Mouse (Mus musculus): ENCODE data around the gene Fam45a. TPM values are rescaled to one million over a fixed set of nuclear protein-coding genes. Genes with fewer than 3 reads are reported as not detected.
"Not testable (repeated sequence)": the region's sequence is repeated elsewhere in the genome, so short reads cannot be mapped to it uniquely, and the experiment has no call there.

Gene Fam45a
- polyA plus RNA-seq, 1 experiment from 2014 or later, result 32.4 TPM

DNA sequence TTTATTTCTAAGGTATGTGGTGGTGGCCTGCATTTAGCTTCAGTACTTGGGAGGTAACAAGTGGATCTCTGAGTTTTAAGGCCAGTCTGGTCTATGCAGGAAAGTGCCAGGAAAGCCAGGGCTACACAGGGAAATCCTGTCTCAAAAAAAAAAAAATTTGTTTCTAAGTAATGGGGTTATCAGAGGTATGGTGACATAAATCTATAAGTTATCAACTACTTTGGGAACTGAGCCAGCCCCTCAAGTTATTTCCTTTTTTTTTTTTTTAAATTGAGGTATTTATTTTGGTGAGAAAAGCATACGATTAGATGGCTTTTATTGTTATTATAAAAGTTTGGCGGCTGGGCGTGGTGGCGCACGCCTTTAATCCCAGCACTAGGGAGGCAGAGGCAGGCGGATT, 1.7 kb downstream of the Fam45a start:
- Histone ChIP-seq H3K27ac (ENCODE audit: low read depth, low read length) (no peak overlapping the region), H3K27me3 (ENCODE audit: control insufficient read depth, insufficient read depth, low read length) (no peaks in the 10 kb centered on the region), H3K9ac (ENCODE audit: low read depth, low read length) (no peak overlapping the region), H3K9me3 (ENCODE audit: control insufficient read depth, low read length) (no peaks in the 10 kb centered on the region), H3K4me2 (replicated peaks; ENCODE audit: low read depth, low read length) (no peak overlapping the region), H3K4me3 (ENCODE audit: low read length) (no peak overlapping the region), H3K36me3 (ENCODE audit: control insufficient read depth, insufficient read depth, low read length) (peaks cover 25% of the 10 kb centered on the region), H3K4me1 (ENCODE audit: control insufficient read depth, insufficient read depth, low read length) (peaks cover 10% of the 10 kb centered on the region)
- 93% methylated on average over 6 of the region's 6 CpGs for WGBS
- no peak for ATAC-seq (ENCODE audit: low FRiP score, low TSS enrichment)

DNA sequence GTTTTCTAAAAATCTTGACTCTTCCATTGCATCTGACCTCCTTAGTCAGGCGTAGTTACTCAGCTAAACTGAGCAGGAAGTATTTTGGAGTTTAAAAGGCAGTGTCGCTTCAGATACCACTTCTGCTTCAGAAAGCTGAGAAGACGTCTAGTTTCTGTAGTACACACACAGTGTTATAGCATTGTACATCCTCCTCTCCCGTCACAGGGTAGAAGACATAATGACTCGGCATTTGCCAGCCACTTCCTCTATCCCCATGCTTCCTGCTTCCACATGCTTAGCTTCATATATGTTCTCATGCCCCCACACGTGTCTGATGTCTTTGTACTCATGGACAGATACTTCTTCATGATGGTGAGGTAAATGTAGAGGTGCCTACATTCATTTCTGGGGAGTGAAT, 7.3 kb downstream of the Fam45a start:
- no peak for ATAC-seq (ENCODE audit: low FRiP score, low TSS enrichment)
- 89% methylated on average over 6 of the region's 6 CpGs for WGBS
- Histone ChIP-seq H3K4me1 (ENCODE audit: control insufficient read depth, insufficient read depth, low read length) (no peaks in the 10 kb centered on the region), H3K9ac (ENCODE audit: low read depth, low read length) (no peak overlapping the region), H3K36me3 (ENCODE audit: control insufficient read depth, insufficient read depth, low read length) (peaks cover 59% of the 10 kb centered on the region), H3K4me2 (replicated peaks; ENCODE audit: low read depth, low read length) (no peak overlapping the region), H3K9me3 (ENCODE audit: control insufficient read depth, low read length) (no peaks in the 10 kb centered on the region), H3K27ac (ENCODE audit: low read depth, low read length) (no peak overlapping the region), H3K4me3 (ENCODE audit: low read length) (no peak overlapping the region), H3K27me3 (ENCODE audit: control insufficient read depth, insufficient read depth, low read length) (no peaks in the 10 kb centered on the region)

DNA sequence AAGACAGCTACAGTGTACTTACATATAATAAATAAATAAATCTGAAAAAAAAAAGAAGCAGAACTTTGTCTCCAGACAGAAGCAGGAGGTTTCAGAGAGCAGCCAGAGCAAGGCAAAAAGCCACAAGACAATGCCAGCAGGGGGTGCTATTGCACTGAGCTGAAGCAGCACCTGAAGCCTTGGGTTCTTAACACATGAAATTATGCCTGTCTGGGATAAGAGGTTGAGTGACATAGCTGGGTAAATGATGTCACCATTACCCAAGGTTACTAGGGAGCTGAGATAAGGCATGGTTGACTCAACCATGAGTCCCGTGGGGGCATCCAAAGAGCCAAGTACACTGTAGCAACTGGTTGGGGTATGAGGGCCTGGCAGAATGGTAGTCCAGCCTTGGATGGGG, 26.4 kb downstream of the Fam45a start:
- Histone ChIP-seq H3K36me3 (ENCODE audit: control insufficient read depth, insufficient read depth, low read length) (peaks cover 47% of the 10 kb centered on the region), H3K4me1 (ENCODE audit: control insufficient read depth, insufficient read depth, low read length) (no peaks in the 10 kb centered on the region), H3K9ac (ENCODE audit: low read depth, low read length) (no peak overlapping the region), H3K4me2 (replicated peaks; ENCODE audit: low read depth, low read length) (no peak overlapping the region), H3K27ac (ENCODE audit: low read depth, low read length) (no peak overlapping the region), H3K9me3 (ENCODE audit: control insufficient read depth, low read length) (no peaks in the 10 kb centered on the region), H3K27me3 (ENCODE audit: control insufficient read depth, insufficient read depth, low read length) (no peaks in the 10 kb centered on the region), H3K4me3 (ENCODE audit: low read length) (no peak overlapping the region)
- 91% methylated on average over 1 of the region's 1 CpGs for WGBS
- 0 out of 2 replicates have a peak, but pooled peaks have one; percentile 32 for ATAC-seq (ENCODE audit: low FRiP score, low TSS enrichment)

DNA sequence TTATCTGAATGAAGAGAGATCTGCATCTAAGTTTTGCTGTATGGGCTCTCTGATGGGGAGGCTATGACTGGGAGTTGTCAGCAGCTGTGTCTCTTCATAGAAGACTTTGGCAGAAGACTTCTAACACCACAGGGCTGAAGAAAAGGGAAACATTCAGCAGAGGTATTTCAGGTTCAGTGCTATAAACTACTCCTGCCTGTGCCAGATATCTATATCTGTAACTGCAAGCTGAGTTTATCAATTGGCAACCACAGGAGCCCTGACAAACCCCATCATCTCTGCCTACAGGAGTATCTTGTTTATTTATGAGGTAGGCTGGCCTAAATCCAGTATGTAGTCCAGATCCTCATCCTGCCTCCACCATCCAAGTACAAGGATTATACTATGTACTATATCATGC, 31.9 kb downstream of the Fam45a start:
- H3K4me1 ChIP-seq (ENCODE audit: control insufficient read depth, insufficient read depth, low read length), result no peaks in the 10 kb centered on the region
- ATAC-seq (ENCODE audit: low FRiP score, low TSS enrichment), result no peak
- no peak overlapping the region for H3K27ac ChIP-seq (ENCODE audit: low read depth, low read length)
- no peak overlapping the region for H3K9ac ChIP-seq (ENCODE audit: low read depth, low read length)
- no peaks in the 10 kb centered on the region for H3K9me3 ChIP-seq (ENCODE audit: control insufficient read depth, low read length)
- no peak overlapping the region for H3K4me2 ChIP-seq (replicated peaks; ENCODE audit: low read depth, low read length)
- no peaks in the 10 kb centered on the region for H3K27me3 ChIP-seq (ENCODE audit: control insufficient read depth, insufficient read depth, low read length)
- H3K4me3 ChIP-seq (ENCODE audit: low read length), result no peak overlapping the region
- H3K36me3 ChIP-seq (ENCODE audit: control insufficient read depth, insufficient read depth, low read length), result peaks cover 9% of the 10 kb centered on the region; the same call in 1 of the 2 replicates

DNA sequence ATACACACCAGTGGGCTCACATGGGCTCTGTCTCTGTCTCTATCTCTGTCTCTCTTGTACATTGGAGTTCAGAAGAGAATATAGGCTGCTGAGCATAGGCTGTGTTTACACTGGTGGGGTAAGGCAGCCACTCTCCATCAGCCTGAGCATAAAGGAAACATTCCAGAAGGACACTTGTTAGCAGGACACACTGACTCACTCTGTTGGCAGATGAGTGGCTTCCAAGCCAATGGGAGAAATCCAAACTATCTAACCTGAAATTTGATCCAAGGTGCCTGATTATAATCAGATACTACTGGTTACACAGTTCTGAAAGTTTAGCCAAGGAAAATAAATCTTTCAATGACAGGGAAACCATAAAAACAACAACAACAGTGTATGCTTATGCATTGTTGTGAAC, 34.3 kb downstream of the Fam45a start:
- H3K4me3 ChIP-seq (ENCODE audit: low read length), result no peak overlapping the region
- H3K4me2 ChIP-seq (replicated peaks; ENCODE audit: low read depth, low read length), result no peak overlapping the region
- no peak overlapping the region for H3K9ac ChIP-seq (ENCODE audit: low read depth, low read length)
- ATAC-seq (ENCODE audit: low FRiP score, low TSS enrichment), result no peak
- H3K4me1 ChIP-seq (ENCODE audit: control insufficient read depth, insufficient read depth, low read length), result no peaks in the 10 kb centered on the region
- H3K27me3 ChIP-seq (ENCODE audit: control insufficient read depth, insufficient read depth, low read length), result no peaks in the 10 kb centered on the region
- H3K27ac ChIP-seq (ENCODE audit: low read depth, low read length), result no peak overlapping the region
- H3K36me3 ChIP-seq (ENCODE audit: control insufficient read depth, insufficient read depth, low read length), result peaks cover 6% of the 10 kb centered on the region; the same call in 1 of the 2 replicates
- H3K9me3 ChIP-seq (ENCODE audit: control insufficient read depth, low read length), result no peaks in the 10 kb centered on the region

DNA sequence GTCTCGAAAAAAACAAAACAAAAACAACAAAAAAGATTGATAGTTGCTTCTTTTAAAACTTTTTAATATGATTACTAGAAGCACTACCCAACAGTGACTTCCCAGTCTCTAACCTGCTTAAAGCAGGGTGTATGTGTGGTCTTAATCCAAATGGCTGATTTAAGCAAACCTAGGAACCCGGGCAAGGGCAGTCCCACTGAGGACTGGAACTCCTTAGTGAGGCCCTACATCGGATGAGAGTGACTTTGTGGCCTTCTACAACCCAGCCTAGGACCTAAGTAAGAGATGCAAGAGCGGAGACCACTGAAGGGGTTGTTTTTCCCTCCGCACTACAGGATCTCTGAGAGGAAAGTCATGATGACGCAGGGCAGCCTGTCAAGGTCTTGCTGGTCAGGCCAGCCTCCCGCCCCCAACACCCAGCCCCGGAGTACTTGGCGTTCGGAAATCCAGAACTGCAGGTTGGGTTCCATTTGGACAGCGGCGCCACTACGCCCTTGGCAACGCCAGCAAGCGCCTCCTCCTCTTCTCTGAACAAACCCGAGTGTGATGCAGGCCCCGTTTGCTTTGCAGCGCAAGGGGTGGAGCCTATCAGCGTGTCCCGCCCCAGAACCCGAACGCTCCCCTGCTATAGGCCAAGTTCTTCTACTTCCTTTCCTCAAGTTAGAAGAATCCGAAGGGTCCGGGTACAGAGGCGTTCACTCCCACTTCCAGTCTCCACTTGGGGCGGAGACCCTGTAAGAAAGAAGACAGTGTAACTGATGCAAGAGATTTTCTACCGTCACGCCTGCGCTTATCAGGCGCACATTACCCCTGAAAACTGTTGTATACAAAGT, 49.7 kb downstream of the Fam45a start, which contains the start of gene Sfxn4:
Gene Sfxn4 (minus strand): TSS at position 612 of the 833 bp plus-strand sequence.
- H3K36me3 ChIP-seq (ENCODE audit: control insufficient read depth, insufficient read depth, low read length), result peaks cover 20% of the 10 kb centered on the region
- no peaks in the 10 kb centered on the region for H3K4me1 ChIP-seq (ENCODE audit: control insufficient read depth, insufficient read depth, low read length)
- no peaks in the 10 kb centered on the region for H3K9me3 ChIP-seq (ENCODE audit: control insufficient read depth, low read length)
- peak within 1 kb of the TSS; percentile 62 for H3K4me2 ChIP-seq (replicated peaks; ENCODE audit: low read depth, low read length)
- H3K27me3 ChIP-seq (ENCODE audit: control insufficient read depth, insufficient read depth, low read length), result no peaks in the 10 kb centered on the region
- peak within 1 kb of the TSS; percentile 63 for H3K9ac ChIP-seq (ENCODE audit: low read depth, low read length)
- ATAC-seq (ENCODE audit: low FRiP score, low TSS enrichment), result peak; percentile 100
- peak within 1 kb of the TSS; percentile 68 for H3K27ac ChIP-seq (ENCODE audit: low read depth, low read length)
- WGBS, result 3% methylated on average over 30 of the region's 30 CpGs
- H3K4me3 ChIP-seq (ENCODE audit: low read length), result peak within 1 kb of the TSS; percentile 64

DNA sequence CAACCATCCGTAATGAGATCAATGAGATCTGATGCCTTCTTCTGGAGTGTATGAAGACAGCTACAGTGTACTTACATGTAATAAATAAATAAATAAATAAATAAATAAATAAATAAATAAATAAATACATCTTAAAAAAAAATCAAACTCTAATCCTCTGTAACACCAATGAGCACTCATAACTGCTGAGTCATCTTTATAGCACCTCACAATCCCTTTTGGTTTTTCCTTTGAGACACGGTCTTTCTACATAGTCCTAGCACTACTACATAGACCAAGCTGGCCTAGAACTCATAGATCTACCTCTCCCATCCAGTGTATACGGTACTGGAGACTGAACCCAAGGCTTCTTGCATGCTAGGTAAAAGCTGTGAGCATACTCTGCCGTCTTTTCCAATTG, 54.8 kb downstream of the Fam45a start:
- WGBS, result 96% methylated on average over 4 of the region's 4 CpGs
- not testable (repeated sequence) for H3K27me3 ChIP-seq (ENCODE audit: control insufficient read depth, insufficient read depth, low read length); H3K4me3 ChIP-seq (ENCODE audit: low read length); H3K9me3 ChIP-seq (ENCODE audit: control insufficient read depth, low read length); H3K4me2 ChIP-seq (replicated peaks; ENCODE audit: low read depth, low read length); H3K4me1 ChIP-seq (ENCODE audit: control insufficient read depth, insufficient read depth, low read length); ATAC-seq (ENCODE audit: low FRiP score, low TSS enrichment); H3K27ac ChIP-seq (ENCODE audit: low read depth, low read length); H3K9ac ChIP-seq (ENCODE audit: low read depth, low read length)
- peaks cover 45% of the 10 kb centered on the region for H3K36me3 ChIP-seq (ENCODE audit: control insufficient read depth, insufficient read depth, low read length)

DNA sequence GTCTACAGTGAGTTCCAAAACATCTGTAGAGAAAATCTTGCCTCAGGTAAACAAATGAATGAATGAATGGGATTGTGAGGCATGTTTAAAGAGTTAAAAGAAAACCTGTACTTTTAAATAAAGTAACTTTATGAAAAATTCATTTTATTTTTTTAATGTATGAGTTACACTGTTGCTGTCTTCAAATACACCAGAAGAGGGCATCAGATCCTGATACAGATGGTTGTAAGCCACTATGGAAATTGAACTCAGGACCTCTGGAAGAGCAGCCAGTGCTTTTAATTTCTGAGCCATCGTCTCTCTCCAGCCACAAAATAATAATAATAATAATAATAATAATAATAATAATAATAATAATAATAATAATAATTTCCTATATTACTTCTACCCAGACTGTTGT, 59.1 kb downstream of the Fam45a start:
- ATAC-seq (ENCODE audit: low FRiP score, low TSS enrichment), result no peak
- no peak overlapping the region for H3K4me3 ChIP-seq (ENCODE audit: low read length)
- no peaks in the 10 kb centered on the region for H3K4me1 ChIP-seq (ENCODE audit: control insufficient read depth, insufficient read depth, low read length)
- H3K4me2 ChIP-seq (replicated peaks; ENCODE audit: low read depth, low read length), result no peak overlapping the region
- H3K9me3 ChIP-seq (ENCODE audit: control insufficient read depth, low read length), result no peaks in the 10 kb centered on the region
- no peak overlapping the region for H3K9ac ChIP-seq (ENCODE audit: low read depth, low read length)
- H3K36me3 ChIP-seq (ENCODE audit: control insufficient read depth, insufficient read depth, low read length), result peaks cover 24% of the 10 kb centered on the region; the same call in 1 of the 2 replicates
- 90% methylated on average over 1 of the region's 1 CpGs for WGBS
- H3K27ac ChIP-seq (ENCODE audit: low read depth, low read length), result no peak overlapping the region
- no peaks in the 10 kb centered on the region for H3K27me3 ChIP-seq (ENCODE audit: control insufficient read depth, insufficient read depth, low read length)

DNA sequence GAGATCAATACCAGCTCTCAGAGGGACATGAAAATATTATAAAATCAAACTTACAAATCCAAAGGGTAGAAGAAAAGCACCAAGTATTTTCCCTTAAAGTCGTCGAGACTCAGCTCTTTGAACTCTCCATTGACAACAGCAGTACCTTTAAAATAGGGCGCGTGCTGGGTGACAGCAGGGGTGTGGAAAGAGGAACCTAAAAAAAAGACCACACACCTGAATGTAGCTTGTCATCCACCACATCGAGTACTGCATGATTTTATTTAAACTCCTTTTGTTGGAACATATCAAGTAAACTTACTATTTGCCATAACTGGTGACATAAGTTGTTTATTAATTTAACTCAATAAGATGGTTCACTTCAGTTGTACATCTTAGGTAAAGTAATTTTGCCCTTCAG, 60.0 kb downstream of the Fam45a start:
- Histone ChIP-seq H3K9ac (ENCODE audit: low read depth, low read length) (no peak overlapping the region), H3K9me3 (ENCODE audit: control insufficient read depth, low read length) (no peaks in the 10 kb centered on the region)
- WGBS, result 91% methylated on average over 5 of the region's 5 CpGs

More for the DNA sequence above, 60.0 kb downstream of the Fam45a start:
- Histone ChIP-seq H3K4me2 (replicated peaks; ENCODE audit: low read depth, low read length) (no peak overlapping the region), H3K4me3 (ENCODE audit: low read length) (no peak overlapping the region), H3K27ac (ENCODE audit: low read depth, low read length) (no peak overlapping the region), H3K27me3 (ENCODE audit: control insufficient read depth, insufficient read depth, low read length) (no peaks in the 10 kb centered on the region), H3K4me1 (ENCODE audit: control insufficient read depth, insufficient read depth, low read length) (no peaks in the 10 kb centered on the region), H3K36me3 (ENCODE audit: control insufficient read depth, insufficient read depth, low read length) (peaks cover 24% of the 10 kb centered on the region; the same call in 1 of the 2 replicates)
- no peak for ATAC-seq (ENCODE audit: low FRiP score, low TSS enrichment)

Data from kidney, embryonic 14.5 days (tissue).